Mouse (Mus musculus) cerebellum, adult 9-10 months (tissue): ENCODE results near the gene 4933409G03Rik.
A peak's percentile ranks its signal among the peaks of the same experiment; 100 is the strongest.
"Not testable (repeated sequence)": the region's sequence is repeated elsewhere in the genome, so short reads cannot be mapped to it uniquely, and the experiment has no call there.

Experiments used
- DNase-seq: peaks from one replicate; pipeline ENCODE4 v3.0.0; 2022

4933409G03Rik gene

GRCm38 (mm10) chr2:68582113-68582512, at the start of gene 4933409G03Rik:
4933409G03Rik (plus strand) TSS chr2:68582413.
- DNase-seq = no peak

GRCm38 (mm10) chr2:68544190-68544589, 38.0 kb upstream of the 4933409G03Rik start:
- no peak for DNase-seq

GRCm38 (mm10) chr2:68560821-68561220, 21.4 kb upstream of the 4933409G03Rik start:
- DNase-seq = no peak

GRCm38 (mm10) chr2:68563331-68563730, 18.9 kb upstream of the 4933409G03Rik start:
- DNase-seq = peak; percentile 50

- peak; percentile 14 for DNase-seq
Measured at GRCm38 (mm10) chr2:68568361-68568760, 13.9 kb upstream of the 4933409G03Rik start.

- no peak for DNase-seq
Measured at GRCm38 (mm10) chr2:68572340-68572739, 9.9 kb upstream of the 4933409G03Rik start.

- no peak for DNase-seq
Measured at GRCm38 (mm10) chr2:68592765-68593164, 10.6 kb downstream of the 4933409G03Rik start.

GRCm38 (mm10) chr2:68656186-68656585, 74.0 kb downstream of the 4933409G03Rik start, which contains the start of gene 4932414N04Rik:
4932414N04Rik (plus strand) TSS chr2:68656486.
- not testable (repeated sequence) for DNase-seq
